Mouse (Mus musculus) cerebellum, postnatal 14 days (tissue): Measurements from ENCODE around the gene Dglucy.
"Not testable (repeated sequence)": the region's sequence is repeated elsewhere in the genome, so short reads cannot be mapped to it uniquely, and the experiment has no call there.

Source experiments
- DNase-seq, 2 experiments: peaks; one replicate each; pipeline ENCODE4 v3.0.0; 2021; ENCODE audit warnings: mixed read lengths in 2 of 2

Gene Dglucy

GRCm38 (mm10) chr12:100781428-100782120 is 2.7 kb downstream of the Dglucy start:
- DNase-seq: no peak

- DNase-seq: no peak
Measured at GRCm38 (mm10) chr12:100784152-100784551, 5.3 kb downstream of the Dglucy start.

GRCm38 (mm10) chr12:100785344-100785743 is 6.5 kb downstream of the Dglucy start:
- no peak for DNase-seq

- DNase-seq: no peak
Measured at GRCm38 (mm10) chr12:100789981-100790550, 11.2 kb downstream of the Dglucy start.

- DNase-seq: no peak
Measured at GRCm38 (mm10) chr12:100791425-100791824, 12.6 kb downstream of the Dglucy start.

- DNase-seq: no peak
Measured at GRCm38 (mm10) chr12:100794450-100795230, 15.8 kb downstream of the Dglucy start.

GRCm38 (mm10) chr12:100795390-100796036 is 16.7 kb downstream of the Dglucy start:
- DNase-seq: no peak

GRCm38 (mm10) chr12:100803391-100803790 is 24.5 kb downstream of the Dglucy start:
- DNase-seq: not testable (repeated sequence)

- no peak for DNase-seq
Measured at GRCm38 (mm10) chr12:100807280-100807679, 28.4 kb downstream of the Dglucy start.

GRCm38 (mm10) chr12:100808609-100809280 is 29.9 kb downstream of the Dglucy start:
- no peak for DNase-seq

- peak; percentile 17 to 18 for DNase-seq
Measured at GRCm38 (mm10) chr12:100810542-100810941, 31.7 kb downstream of the Dglucy start.

- DNase-seq: no peak
Measured at GRCm38 (mm10) chr12:100813901-100814300, 35.0 kb downstream of the Dglucy start.

GRCm38 (mm10) chr12:100814671-100815070 is 35.8 kb downstream of the Dglucy start:
- DNase-seq: no peak

GRCm38 (mm10) chr12:100816906-100817305 is 38.0 kb downstream of the Dglucy start:
- DNase-seq: no peak

- no peak for DNase-seq
Measured at GRCm38 (mm10) chr12:100819965-100820364, 41.1 kb downstream of the Dglucy start.

GRCm38 (mm10) chr12:100831021-100831420 is 52.2 kb downstream of the Dglucy start:
- DNase-seq: no peak

GRCm38 (mm10) chr12:100831629-100832325 is 52.9 kb downstream of the Dglucy start:
- DNase-seq: no peak

GRCm38 (mm10) chr12:100837208-100837607 is 58.4 kb downstream of the Dglucy start:
- no peak for DNase-seq

- no peak for DNase-seq
Measured at GRCm38 (mm10) chr12:100839079-100839600, 60.3 kb downstream of the Dglucy start.

GRCm38 (mm10) chr12:100839926-100840325 is 61.1 kb downstream of the Dglucy start:
- DNase-seq: peak; percentile 38 to 43

- peak; percentile 93 to 95 for DNase-seq
Measured at GRCm38 (mm10) chr12:100841211-100841792, 62.4 kb downstream of the Dglucy start.
